Mouse (Mus musculus) adrenal gland, postnatal 10 days (tissue): ENCODE data around the gene Rps6kb2. TPM values are rescaled to one million over a fixed set of nuclear protein-coding genes. Genes with fewer than 3 reads are reported as not detected.
A peak's percentile ranks its signal among the peaks of the same experiment; 100 is the strongest.

ENCODE experiments used
- DNase-seq: peaks from one replicate; pipeline ENCODE4 v3.0.0; 2021; ENCODE audit warnings: mixed read lengths
- total RNA-seq, 2 experiments: library from RNA; stranded (reverse); gene quantifications; 2 replicates each; pipeline ENCODE4 v1.2.3; 2021

The Rps6kb2 gene
- total RNA-seq, 2 experiments from 2014 or later = 26.5 to 38.2 TPM

DNA sequence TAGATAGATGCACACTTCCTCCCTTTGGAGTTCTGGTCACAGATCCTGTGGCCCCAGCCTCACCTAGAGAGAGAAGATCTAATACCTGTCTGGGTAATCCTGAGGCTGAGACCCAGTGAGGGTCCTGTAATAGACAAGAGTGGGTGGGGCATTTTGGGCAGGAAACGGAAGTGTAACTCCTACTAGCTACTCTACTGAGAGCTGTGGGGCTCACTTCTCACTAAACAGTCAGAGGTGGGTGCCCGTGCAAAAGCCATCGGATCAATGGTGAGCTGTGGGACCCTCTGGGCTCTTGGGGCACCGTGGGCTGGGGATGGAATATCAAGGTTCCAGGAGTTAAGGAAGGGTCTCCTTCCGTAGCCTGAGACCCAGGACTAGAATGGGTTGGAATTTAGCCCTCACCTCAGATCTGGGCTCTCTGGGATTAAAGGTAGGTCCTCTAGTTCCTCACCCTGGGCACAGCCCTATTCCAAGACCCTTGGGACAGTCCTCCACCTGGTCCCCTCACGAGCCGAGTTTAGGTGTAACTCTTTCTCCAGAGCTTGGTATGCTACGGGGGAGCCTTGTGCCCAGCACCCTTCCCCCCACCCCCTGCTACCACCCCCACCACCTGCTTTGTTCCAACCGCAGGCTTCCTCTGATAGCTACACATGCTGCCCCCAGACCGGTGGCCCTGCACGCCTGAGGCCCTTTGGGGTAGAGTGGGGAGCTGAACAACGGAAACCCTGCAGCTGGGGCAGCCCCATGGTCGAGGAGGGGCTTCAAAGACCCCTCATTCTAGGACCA lies 8.5 kb downstream of the Rps6kb2 start:
- no peak for DNase-seq

DNA sequence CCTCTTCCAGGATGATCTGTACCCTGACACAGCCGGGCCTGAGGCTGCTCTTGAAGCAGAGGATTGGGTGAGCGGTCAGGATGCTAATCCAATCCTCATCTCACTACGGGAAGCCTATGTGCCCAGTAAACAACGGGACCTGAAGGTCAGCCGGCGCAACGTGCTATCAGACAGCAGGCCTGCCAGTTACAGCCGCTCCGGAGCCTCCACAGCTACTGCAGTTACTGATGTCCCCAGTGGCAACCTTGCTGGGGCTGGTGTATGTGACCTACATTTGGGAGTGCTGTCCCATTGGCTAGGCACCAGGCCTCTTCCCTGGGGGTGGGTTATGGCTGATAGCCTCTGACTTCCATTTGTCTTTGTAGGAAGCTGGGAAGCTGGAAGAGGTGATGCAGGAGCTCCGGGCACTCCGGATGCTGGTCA lies 9.9 kb downstream of the Rps6kb2 start, which contains the start of gene Ptprcap:
Gene Ptprcap, plus strand, starts transcription at position 373 of the 423 bp plus-strand sequence.
- peak; percentile 56 for DNase-seq

DNA sequence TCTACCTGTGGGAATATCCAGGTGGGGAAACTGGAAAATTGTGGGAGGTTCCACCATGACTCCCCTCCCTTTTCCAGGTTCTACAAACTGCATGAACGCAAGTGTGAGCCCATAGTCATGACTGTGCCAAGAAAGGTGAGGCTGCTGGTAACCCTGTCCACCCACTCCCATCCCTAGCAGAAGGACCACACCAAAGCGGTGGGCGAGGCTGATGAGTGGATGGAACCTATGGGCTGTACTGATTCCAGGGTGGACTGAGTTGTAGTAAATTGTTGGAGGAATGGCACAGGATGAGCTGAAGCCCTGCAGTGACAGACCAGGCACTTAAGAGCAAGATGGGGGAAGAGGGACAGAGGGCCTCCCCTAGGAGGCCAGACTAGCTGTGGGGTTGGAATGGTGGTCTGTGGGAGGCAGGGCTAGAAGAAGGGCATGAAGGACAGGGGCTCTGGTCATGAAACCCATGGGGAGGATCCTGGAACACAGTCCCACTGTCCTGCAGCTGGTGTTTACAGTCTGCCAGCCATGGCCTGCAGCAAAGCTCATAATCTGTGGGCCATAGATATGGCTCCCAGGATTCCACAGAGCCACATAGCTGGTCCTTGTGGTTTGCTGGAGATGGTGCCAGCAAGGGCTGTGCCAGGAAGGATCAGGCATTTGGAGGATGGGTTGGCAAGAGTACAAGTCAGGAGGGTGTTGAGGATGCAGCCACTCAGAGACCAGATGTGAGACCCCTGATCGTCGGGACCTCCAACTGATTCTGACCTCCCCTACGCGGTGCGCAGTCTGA lies 10.5 kb downstream of the Rps6kb2 start:
- DNase-seq = no peak

DNA sequence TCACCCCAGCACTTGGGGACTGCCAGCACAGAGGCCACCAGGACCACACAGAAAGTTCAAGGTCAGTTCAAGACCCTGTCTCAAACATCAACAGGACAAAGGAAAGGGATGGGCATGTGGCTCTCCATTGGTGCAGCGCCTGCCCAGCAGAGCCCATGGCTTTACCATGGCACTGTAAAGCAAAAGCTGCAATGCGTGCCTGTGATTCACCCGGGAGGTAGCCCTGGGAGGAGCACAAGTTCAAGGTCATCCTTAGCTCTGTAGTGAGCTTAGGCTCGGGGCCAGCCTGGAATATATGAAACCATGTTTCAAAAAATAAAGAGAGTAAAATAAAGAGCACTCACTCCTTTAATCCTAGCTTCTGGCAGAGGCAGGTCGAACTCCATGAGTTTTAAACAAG lies 11.3 kb downstream of the Rps6kb2 start:
- DNase-seq = no peak

DNA sequence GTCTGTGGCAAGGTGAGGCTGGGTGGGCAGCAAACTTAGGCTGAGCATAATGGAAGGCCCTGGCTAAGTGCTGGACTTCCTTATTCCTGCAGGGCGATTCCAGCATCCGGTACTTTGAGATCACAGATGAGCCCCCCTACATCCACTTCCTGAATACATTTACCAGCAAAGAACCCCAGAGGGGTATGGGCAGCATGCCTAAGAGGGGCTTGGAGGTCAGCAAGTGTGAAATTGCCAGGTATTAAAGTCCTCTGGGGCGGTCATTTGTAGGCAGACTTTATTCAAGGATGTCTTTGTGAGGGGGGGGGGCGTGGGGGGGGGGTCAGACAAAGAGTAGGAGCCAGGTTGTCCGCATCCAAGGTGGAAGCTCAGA lies 11.7 kb downstream of the Rps6kb2 start:
- no peak for DNase-seq

DNA sequence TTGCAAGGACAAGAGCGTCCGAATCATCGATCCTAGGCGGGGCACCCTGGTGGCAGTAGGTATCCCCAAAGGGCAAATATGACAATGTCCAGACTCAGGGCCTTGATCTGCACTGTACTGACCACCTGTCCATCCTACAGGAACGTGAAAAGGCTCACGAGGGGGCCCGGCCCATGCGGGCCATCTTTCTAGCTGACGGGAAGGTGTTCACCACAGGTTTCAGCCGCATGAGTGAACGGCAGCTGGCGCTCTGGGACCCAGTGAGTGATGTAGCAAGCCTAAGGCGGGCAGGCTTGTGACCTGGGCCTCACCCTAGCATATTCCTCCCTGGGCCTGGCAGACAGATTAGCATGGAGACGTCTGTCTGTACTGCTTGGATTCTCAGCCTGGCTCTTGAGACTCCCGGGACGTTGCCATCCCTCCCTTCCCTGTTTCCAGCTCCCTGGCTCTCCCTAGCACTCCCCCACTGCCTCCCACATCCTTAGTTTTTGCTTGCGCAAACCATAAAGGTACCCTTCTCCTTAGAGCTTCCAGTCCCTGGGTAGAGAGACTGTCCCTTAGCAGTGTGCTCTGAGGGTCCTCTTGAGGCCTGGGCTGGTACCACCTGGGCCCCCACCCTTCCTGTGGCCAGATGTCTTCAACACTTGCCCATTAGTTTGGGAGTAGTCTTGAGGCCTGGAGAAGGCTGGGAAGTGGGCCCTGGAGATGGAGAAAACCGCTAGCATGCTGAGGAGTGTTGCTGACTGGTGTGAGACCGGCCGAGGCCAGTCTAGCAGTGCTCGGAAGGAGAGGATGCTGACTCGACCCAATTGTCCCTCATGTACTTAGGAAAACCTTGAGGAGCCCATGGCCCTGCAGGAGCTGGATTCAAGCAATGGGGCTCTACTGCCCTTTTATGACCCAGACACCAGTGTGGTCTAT lies 12.3 kb downstream of the Rps6kb2 start:
- no peak for DNase-seq

DNA sequence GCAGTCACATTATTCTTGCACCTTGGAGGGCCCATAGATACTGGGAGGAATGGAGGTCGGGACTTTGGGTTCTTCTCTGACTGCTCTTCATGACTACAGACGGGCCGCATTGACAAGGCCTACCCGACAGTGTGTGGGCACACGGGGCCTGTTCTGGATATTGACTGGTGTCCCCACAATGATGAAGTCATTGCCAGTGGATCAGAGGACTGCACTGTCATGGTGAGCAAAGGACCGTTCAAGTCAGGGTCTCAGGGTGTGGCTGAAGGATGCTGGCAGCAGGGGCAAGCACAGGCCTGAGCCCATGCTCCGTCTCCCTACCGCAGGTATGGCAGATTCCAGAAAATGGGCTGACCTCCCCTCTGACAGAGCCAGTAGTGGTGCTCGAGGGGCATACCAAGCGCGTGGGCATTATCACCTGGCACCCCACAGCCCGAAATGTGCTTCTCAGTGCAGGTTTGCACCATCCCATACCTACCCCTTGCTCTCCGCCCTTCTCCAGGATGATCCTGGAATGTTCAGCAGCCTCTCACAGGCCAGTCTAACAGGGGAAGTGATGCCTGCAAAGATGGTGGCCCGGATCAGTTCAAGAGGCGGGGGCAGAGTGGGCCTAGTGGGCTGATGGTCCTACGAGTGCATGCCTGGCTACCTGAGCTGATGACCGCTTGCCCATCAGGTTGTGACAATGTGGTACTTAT lies 13.2 kb downstream of the Rps6kb2 start:
- DNase-seq = no peak

DNA sequence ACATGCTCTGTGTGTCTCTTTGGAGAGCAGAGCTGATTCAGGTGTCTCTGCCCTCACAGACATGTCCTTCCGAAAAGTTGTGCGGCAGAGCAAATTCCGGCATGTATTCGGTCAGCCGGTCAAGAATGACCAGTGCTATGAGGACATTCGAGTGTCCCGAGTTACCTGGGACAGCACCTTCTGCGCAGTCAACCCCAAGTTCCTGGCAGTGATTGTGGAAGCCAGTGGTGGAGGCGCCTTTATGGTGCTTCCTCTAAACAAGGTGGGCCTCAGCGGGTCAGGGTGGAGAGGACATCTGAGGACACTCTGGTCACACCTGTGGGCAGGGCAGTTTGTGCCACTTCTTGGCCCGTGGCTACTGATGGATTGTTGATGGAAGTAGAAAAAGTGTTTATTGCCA lies 13.9 kb downstream of the Rps6kb2 start:
- no peak for DNase-seq

DNA sequence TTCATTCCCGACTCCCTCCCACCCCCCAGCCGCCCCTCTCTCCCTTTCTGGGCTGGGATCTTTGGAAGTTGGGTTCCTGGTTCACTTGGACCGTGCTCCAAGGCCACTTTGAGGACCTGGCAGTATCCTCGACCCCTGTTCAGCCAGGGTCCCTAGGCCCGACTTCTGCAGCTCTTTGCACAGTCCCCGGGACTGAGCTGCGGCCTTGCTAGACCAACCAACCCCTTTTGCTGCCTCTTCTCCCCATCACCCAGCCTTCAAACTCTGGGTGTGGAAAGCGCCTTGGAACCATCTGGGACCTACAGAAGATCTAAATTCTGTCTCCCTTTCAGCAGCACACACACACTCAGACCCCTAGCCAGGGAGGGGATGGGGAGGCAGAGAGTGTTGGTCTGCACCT lies 14.3 kb downstream of the Rps6kb2 start:
- no peak for DNase-seq

DNA sequence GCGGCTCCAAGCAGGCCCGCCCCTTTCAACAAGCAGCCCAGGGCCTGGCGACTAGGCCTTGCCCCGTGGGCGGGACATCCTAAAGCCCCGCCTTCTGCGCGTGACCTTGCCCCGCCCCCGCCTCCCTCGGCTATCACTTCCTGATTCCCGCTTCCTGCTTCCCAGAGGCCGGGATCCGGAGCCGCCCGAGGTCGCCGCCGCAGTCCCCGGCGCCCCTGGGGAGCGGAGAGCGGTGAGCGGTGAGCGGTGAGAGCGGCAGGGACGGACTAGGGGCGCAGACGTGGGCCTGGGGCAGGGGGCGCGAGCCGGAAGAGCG lies 14.7 kb downstream of the Rps6kb2 start, which contains the start of gene Coro1b:
Gene Coro1b, plus strand, starts transcription at position 129 of the 316 bp plus-strand sequence.
- DNase-seq = peak; percentile 100

DNA sequence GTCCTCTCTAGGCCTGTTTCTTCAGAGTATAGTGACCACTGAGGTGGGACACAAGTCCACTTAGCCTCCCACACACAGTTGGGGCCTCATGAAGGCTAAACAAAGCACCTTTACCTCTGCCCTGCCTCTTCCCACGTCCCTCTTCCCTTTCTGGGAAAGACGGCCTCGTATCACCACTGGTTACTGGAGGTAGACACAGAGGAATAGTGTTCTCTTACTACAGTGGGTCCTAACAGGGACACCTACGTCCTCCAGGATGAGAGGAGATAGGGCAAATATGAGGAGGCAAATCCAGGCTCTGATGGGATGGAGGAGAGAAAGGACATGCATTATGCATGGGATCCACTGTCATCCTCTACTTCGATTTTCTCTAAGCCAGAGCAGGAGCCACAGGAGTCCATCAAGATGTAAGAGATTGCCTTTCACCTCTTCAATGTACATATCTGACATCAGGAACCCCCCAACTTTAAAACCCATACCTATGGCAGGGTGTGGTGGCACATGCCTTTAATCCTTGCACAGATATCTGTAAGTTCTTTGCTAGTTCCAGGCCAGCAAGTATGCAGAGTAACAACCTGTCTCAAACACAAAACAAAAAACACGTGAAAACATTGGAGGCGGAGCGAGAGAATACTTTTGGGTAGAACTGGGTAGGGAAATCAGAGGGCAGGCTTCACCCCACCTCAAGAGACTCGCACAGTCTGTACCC lies 15.2 kb downstream of the Rps6kb2 start:
- no peak for DNase-seq

DNA sequence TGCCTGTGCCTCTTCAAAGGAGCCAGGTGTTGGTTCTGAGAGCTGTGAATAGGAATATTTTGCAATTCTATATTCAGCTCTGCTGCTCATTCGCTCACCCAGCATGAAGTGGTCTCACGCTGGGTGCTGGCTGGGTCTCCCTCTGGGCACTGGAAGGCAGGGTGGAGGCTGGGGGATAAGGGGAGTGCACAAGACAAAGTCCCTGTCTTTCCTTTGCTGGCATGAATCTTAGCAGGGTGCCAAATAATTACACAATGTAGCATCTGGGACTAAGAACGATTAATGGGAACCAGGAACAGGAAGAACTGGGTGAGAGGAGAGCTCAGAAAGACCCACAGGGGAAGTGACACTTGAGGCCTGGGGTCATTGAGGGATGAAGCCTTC lies 16.1 kb downstream of the Rps6kb2 start:
- no peak for DNase-seq

DNA sequence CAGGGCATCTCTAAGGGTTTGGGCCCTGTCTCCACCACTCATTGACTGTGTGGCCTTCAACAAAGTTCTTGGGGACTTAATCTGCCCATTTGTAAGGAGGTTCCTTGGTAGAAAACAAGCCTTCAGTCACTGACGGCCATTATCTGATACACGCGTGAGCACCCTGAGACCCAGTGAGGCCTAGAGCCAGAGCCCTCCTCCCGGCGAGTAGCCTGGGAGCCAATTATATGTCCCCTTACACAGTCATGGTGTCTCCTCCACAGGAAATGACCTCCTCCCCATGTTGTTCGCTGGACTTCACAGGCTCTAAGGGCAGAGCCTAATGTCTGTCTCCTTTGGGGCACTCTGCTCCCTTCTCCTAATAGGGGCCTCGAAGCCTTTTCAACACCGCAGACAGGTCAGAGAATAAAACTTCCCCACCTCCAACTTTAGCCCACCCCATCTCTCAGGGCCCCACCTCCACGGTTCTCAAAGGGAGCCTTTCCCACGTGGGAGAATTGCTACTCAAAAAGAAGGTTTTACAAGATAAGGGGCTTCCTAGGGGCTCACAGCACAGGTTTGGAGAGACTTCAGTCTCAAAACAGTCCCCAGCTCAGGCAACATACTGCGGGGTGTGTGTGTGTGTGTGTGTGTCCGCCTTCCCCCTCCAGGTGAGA lies 16.7 kb downstream of the Rps6kb2 start:
- no peak for DNase-seq

DNA sequence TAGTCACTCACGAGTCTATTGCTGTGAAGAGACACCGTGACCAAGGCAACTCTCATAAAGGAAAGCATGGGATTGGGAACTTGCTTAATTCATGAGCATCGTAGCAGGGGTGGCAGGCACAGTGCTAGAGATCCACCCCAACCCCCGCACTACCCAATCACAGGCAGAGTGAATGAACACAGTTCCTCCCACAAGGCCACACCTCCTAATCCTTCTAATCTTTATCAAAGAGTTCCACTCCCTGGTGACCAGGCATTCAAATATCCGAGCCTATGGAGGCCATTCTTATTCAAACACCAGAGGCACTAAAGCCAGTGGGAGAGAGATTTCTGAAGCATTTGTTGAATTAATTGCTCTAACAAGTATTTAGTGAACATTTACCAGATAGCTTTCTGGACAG lies 17.2 kb downstream of the Rps6kb2 start:
- no peak for DNase-seq

DNA sequence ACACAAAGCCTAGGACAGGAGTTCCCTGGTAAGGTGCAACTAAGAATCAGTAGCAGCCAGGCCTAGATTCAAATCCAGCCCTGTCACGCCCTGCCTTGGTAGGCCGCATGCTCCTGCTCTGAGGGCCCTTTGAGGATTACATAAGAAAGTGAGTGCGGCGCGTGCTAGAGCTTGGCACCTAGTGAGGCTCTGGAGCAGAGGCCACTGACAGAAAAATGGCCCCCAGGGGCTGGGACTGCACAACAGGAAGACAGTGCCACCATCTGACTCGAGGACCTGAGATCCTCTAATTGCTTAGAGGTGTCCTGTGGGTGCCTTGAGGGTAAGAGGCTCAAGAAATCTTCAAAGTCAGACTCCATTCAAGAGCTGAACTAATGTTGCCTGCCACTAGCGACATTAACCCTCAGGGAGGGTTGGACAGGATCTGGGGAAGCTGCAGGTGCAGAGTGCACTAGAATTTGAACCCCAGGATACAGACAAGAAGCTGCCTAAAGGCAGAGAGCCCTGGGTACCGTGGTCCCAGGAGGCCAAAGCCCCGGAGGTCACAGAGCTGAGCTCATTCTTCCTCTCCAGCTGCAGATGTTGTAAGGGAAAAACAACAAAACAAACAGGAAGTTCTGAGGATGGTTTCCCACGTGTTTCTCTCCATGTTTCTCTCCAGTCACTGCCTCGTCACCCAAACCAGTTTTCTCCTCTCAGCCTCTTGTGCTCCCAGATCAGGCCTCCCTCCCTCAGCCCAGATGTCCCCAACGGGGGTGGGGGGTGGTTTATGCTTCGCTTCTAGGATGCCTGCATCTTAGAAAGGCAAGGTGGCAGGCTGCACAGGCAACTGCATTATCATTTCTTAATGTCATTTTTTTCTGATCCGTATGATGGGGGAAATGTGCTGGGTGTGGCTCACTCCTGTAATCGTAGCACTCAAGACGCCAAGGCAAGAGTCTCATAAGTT lies 18.3 kb downstream of the Rps6kb2 start:
- DNase-seq = peak; percentile 62

DNA sequence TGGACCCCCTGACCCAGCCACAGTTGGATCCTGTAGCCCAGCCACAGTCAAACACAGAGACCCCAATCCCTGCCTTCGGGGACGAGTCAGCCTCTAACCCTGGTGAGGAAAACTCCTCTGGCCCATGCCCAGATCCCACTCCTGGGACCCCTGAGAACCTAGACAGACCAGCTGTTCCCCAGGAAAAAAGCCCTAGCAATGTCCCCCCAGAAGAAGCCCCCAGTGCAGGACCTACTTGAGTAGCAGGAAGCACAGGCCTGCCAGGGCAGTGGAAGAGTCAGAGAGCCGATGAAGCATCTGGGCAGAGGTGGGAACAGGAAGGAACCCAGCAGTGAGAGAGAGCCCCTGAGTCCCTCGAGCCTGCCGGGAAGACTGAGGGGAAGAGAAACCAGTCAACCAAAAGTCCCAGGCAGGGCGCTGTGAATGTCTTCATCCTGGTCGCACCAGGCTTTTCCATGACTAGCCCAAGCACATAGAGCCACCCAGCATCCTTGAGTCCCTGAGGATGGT lies 19.3 kb downstream of the Rps6kb2 start, which contains the start of gene Cabp4:
Gene Cabp4, minus strand, starts transcription at position 275 of the 510 bp plus-strand sequence.
- no peak for DNase-seq

DNA sequence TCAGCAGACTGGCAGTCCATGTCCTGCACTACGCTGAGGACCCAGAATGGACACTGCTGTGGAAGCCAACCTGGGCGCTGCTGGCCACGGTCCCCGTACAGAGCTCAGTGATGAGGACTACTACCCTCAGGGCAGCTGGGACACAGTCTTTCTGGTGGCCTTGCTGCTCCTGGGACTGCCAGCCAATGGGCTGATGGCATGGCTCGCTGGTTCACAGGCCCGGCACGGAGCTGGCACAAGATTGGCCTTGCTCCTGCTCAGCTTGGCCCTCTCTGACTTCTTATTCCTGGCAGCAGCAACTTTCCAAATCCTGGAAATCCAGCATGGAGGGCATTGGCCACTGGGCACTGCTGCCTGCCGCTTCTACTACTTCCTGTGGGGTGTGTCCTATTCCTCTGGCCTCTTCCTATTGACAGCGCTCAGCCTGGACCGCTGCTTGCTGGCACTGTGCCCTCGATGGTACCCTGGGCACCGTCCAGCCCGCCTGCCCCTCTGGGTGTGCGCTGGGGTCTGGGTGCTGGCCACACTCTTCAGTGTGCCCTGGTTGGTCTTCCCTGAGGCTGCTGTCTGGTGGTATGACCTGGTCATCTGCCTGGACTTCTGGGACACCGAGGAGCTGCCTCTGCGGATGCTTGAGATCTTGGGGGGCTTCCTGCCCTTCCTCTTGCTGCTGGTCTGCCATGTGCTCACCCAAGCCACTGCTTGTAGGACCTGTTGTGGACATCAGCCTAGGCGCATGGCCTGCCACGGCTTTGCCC lies 20.6 kb downstream of the Rps6kb2 start:
- peak; percentile 59 for DNase-seq

DNA sequence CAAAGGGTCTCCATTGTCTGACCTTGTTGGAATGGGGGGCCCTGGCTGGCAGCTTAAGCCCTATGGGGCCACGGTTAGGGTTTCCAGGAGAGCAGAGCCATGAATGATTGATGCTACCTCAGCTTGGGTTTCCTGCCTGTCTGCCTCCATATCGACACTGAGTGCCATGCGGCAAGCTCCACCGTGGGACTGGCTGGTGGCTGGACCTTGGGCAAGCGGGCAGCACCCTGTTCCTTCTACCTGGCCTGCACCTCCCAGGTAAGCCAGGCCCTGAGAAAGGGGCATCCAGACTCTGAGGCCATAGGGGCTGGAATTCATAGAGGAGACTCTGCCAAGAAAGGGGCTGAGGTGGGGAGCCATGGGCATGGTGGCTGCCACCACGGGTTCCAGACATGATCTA lies 23.0 kb downstream of the Rps6kb2 start:
- no peak for DNase-seq
